Mouse (Mus musculus): Measurements from ENCODE around the gene Vstm2l.

Gene Vstm2l

DNA sequence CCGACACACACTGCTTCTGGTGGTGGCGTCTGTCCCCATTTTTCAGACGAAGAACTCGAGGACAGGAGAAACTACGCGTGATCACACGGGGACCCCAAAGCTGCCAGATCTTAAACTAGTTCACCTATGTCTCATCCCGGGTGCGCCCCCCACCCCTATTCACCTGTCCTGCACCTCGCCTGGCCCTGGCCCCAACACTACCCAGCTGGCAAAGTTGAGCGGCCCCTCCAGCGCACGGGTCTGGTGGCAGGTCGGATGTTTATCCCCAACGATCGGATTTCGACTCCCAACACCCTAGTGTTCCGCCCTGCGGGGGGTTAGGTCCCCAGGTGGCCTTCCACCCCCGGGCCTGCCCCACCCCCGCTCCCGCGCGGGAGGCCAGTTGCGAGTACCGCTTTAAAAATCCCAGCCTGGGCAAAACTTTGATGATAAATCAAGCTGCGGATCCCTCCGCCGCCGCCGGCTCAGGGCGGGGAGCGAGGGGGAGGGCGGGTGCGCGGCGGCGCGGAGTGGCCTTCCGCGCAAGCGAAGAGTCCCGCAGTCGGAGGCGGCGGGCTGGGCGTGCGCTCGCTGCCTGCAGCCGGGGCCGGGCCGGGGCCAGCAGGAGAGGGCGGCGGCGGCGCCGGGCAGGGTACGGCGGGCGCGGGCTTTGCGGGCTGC lies at the start of gene Vstm2l:
Gene Vstm2l, plus strand, starts transcription at position 549 of the 660 bp plus-strand sequence.
- peak; percentile 84 for DNase-seq

DNA sequence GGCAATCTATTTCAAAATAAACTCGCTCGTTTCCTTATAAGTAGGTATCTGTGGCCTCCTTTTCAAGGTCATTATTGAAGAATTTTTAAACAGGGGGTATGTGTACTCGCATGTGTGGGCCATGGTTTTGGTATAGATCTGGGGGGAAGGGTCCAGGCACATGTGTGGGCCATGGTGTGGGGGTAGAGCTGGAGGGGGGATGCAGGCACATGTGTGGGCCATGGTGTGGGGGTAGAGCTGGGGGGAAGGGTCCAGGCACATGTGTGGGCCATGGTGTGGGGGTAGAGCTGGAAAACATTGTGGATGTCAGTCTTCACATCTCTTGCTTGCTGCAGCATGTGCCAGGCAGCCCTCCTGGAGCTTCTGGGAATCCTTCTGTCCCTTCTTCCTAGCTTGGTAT lies 47.3 kb upstream of the Vstm2l start:
- DNase-seq, result no peak

DNA sequence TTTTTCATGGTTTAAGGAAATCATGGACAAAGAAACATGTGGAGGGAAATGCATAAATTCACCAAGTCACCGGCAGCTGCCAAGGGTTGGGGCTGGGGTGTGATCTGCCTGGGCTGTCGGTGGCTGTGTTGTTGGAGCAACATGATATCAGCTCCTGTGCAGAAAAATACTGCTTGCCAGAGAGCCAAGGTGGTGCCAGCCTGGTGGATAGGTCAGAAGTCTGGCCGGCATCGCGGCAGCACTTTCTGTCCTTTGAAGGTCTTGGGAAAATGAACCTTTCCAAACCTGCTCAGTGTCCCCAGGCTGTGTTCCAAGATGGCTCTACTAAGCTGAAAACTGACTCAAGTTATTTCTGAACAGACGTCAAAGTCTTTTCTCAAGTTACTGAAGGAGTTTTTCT lies 44.2 kb upstream of the Vstm2l start:
- no peak for DNase-seq

DNA sequence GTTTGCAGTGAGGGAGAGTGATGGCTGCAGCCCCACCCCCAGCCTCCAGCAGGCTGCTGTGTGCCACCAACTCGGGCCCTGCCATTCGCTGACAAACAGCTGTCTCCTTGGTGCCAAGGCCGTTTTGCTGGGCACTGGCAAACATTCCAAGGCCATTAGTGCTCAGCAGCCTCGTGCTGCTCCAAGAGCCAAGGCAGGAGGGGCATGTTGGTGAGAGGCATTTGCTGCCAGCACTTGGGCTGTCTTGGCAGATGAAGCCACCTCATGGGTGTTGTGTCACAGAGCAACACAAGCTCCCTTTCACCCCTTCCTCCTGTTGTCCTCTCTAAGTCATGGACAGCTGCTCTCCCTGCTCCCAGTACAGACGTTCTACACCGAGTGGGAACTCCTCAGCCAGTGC lies 41.2 kb upstream of the Vstm2l start:
- DNase-seq, result no peak

DNA sequence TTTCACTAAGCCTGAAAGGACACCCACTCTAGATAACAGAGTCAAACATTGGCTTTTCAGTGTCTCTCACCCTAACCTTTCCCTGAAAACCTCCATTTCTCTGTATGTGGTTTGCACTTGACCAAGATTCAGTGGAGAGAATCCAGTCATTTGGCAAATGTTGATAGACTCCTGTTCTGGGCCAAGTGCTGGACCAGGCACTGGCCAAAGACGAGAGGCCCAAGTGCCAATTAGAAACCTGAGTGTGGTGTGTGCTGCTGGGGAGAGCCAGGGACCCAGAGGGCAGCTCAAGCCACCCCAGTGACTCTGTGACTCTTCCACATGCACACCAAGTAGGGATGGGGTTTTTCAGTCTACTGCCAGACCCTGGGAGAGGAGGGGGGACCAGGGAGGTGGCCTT lies 40.8 kb upstream of the Vstm2l start:
- DNase-seq, result no peak

DNA sequence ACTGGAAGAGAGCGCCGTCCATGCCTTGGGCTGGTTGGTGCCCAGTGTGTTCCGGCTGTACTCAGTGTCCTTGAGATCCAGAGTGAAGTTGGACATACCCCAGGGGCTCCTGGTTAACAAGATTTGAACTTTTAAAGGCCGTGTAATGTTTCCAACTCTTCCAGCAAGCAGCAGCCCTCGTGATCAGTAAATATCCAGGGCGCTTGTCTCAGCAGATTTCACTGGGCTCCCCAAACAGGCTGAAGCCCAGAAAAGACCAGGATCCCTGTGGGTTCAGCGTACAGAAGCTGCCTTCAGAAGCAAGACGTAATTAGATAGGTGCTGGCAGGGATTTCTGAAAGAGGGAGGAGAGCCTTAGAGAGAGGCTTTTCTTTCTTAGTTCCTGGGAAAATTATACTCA lies 39.3 kb upstream of the Vstm2l start:
- no peak for DNase-seq

DNA sequence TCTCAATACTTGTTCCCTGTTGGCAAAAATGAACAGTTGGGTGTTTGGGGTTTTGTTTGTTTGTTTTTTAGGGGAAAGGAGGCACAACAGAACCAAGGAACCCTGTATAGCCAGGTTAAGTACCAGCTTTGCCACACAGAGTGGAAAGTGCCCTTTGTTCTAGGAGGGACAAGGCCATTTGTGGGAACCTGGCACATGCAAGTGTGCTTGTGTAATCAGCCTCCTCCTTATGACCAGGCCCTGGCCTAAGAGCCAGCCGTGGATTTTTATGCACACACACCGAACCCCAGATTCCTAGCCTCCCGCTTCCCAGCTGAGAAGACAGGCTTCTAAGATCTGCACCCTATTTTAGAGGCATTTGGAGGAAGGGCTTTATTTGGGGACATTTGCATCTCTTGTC lies 37.1 kb upstream of the Vstm2l start:
- DNase-seq, result no peak

DNA sequence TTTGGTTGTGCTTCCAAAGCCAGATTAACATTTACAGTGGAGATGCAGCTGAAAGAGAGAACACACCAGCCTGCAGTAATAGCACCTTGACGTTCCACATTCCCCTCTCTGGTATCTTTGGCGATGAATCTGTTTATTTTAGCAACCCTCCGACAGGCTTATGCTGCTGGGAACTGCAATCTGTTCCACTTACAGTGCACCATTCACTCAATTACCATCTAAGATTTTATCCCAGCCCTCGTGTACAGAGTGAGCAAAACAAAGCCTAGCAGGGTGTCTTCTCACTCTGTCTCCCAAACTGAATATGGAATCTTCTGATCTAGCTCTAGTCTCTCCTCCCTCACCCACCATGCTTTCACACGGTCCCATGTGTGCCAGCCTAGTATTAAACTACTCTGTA lies 36.5 kb upstream of the Vstm2l start:
- no peak for DNase-seq

DNA sequence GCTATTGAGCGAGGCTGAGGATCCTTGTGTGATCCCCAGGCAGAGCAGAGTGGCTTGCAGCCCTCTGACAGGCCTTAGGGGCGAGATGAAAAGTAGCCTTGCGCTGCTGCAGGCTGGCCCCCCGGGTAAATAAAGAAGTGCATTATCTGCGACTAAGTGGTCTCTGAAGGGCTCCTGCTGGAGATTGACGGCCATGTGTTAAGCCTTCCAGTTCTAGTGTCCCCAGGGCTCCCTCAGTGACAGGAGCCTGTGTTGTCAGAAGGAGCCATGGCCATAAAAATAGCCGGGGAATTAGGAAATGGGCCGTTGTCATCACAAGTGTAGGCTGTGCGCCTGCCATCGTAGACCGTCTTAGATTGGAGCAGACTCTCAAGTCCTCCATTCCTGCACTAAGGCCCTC lies 32.5 kb upstream of the Vstm2l start:
- peak; percentile 49 for DNase-seq

DNA sequence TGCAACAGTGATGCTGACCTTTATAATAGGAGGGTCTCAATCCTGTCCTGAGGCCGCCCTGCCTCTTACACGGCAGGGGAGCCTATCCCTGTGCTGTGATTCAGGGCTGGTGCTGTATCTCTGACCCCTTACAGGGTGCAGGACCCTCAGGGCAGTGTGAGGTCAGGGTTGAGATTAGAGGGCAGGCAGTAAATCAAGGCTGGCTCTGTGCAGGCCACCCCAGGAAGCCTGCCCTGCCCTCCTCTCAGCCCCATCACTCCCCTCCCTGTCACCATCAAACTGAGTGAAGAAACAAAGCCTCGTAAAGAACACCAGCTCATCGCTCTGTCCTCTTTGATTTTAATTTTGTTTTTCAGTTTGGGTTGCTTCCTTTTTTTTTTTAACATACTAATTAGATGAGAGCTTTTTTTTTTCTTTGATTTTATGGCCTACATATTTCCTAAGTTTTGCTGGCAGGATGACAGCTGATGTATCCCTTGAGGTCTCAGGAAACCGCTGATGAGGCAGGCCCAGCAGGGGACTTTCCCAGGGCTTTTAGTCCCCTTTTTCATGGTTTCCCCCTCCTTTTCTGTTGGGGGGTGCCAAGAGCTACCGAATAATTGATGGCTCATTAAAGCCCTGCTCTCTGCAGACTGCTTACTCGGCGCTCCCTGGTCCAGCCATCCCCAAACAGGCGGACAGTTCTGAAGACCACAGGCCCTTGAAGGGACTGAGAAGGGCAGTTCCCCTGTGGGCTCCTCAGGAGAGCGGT lies 27.0 kb upstream of the Vstm2l start:
- DNase-seq, result peak; percentile 84

DNA sequence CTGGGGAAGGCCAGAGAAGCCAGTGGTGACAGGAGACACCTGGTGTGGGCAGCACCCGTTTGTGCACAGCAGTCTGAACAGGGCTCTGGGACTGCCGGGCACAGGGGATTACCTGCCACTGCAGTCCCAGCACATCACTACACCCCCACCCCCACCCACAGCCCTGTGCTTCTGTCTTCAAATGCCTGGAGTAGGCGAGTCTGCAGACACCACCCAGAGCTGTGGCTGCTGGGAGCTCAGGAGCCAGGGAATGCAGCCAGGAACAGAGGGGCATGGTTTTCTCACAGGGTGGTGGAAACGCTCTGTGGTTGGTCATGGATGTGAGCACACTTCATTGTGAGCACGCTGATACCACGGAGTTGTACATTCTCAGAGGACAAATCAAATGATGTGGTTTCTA lies 23.3 kb upstream of the Vstm2l start:
- no peak for DNase-seq

DNA sequence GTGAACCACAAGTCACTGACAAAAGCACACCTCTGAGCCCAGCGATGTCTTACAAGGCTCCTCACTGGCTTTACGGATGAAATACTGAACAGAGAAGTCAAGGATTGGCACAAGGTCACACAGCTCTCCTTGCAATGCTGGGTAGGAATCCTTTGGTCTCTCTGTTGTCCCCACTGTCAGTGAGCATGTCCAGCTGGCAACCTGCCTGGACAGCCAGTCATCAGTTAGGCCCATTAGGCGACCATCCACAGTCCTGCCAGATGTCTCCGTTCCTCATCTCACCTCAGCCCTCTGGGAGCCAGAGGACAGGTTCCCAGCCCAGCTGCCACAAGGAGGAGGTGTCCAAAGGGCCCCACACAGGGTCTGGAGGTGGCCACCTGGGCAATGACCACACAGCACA lies 17.3 kb upstream of the Vstm2l start:
- no peak for DNase-seq

DNA sequence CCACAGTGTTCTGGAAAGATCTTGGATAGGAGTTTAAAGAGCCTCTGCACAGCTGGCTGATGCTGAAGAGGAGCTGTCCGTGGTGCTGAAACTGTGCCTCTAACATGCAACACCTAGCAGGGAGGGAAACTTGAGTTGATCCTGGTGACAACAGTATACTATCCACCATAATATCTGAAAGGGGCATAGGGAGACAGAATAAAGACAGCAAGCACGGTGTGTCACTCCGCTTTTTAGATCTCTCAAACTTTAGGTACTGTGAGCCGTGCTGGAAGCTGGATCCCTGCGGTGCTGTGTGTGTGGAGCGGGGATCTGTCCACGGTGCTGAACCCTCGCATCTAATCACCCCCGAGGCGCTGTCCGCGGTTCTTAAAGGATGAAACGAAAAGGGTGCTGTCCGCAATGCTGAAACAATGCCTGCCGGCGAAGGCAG lies 1.2 kb upstream of the Vstm2l start:
- peak; percentile 89 for DNase-seq

DNA sequence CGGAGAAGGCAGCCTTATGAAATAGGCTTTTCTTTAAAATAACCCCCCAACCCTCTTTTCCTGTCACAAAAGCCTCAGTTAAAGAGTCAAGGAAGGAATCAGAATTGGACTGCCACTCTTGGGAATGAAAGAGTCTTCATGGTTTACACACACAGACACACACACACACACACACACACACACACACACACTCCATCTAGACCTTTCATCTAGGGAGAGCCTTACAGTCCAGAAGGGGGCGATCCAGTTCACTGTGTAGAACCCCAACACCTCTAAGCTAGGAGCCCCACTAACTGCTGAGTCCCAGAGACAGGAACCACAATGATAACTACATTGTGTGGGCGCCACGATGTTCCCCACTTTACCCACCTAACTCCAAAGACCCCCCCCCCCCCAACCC lies 748 bp upstream of the Vstm2l start:
- peak; percentile 49 for DNase-seq

DNA sequence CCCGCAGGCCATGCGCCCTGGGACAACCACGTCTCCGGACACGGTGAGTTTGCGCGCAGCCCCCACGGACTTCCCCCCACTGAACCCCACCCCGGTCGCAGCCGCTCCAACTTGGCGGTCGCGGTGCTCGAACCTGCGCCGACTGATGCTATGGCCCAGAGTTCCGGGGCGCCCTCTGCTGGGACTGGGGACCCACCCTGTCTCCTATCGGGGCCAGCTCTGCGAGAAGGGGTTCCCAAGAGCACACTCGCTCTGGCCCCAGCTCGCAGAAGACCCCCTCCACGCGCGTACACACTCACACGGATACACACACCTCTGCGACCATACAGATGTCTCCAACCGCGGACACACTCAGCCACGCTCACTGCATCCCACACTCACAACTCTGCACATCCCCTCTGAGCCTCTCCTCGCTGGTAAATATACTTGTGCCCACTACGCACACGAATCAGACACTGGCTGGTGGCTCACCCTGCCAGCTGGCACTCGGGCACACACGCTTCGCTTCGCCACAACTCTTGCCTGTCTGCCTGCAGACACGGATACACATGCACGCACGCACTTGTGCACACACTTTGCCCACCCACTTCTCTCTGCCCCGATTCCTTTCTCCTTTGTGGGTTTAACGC lies 550 bp downstream of the Vstm2l start:
- peak; percentile 26 for DNase-seq

DNA sequence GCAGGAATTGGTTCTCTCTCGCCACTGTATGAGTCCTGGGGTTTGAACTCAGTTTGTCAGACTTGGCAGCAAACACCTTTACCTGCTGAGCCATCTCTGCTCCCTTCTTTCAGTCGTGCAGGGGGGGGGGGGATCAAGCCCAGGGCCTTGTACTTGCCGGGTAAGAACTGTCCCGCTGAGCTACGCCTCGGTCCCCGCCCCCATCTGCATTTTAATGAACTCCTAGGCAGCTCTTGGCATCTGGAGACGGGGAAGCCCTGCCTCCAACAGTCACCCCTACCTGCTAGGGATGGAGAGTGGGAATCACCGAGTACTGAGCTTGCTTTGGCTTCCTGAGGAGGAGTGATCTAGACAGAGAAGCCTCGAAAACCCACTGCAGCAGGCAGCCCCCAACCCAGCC lies 4.1 kb downstream of the Vstm2l start:
- DNase-seq, result no peak

DNA sequence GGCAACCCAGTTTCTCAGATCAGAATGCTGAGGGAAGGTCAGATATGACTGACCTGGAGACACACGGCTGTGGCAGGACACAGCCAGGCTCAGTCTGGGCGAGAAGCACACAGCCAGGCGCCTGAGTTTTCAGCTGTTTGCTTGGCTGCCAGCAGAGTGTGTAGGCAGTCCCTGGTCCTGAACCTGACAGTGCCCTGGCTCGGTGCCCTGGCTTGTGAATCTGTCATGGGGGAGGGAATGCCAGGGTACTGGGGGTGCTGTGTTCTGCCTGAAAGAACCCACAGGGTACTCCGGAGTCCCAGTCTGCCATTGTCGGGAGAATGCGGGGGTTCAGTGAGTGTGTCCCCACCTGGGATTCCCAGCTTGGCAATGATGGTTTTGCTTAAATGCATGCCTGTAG lies 7.1 kb downstream of the Vstm2l start:
- no peak for DNase-seq

DNA sequence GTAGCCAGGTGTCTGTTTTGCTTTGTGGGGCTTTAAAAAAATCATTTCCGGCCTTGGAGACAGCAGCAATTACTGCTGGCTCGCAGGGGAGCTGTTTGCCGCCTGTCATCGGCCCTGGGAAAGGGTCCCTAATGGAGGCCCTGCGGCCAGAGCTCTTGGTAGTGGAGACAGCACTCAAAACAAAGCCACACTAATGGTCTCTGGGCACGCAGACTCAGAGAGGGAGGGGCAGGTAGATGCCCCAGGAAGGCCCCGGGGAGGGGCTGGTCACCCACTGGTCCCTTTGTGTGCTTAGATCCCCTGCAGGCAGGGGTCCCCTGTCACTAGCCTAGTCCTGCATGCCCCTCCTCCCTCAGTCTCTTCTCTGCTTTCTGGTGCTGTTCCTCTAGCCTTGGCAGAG lies 9.0 kb downstream of the Vstm2l start:
- peak; percentile 57 for DNase-seq

DNA sequence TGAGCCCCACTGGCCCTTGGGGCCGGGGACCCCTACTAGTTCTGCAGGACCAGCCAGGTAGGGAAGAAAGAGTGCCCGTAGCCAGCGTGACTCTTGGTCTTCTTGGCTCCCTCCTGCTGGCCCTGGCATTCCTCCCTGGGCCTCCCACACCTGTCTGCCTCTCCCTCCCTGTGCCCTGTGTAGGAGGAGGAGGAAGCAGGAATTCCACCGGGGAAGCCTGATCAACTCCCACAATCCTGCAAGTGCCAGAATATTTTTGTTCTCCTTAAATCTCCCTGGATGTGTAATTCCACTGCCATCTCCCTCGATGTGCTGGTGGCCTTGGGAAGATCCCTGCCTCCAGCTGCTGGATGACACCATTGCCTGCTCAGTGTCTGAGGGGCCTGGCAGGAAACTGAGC lies 10.1 kb downstream of the Vstm2l start:
- no peak for DNase-seq

DNA sequence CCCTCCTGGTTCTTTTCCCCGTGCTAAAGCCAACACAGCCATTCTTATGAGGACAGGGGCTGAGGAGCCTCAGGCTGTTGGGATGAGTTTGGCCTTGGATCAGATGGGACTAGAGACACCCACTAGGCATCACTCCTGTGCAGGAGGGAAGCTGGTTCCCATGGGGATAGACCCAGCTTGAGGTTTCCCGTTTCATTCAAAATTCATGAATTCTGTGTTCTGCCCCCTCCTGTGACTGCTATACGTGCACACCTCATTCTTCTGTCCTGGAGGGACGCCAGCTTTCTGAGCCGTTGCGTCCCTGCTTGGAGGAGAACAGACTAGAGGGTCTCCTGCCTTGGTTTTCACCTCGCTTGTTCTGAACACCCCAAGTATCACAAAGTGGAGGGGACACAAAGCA lies 12.0 kb downstream of the Vstm2l start:
- no peak for DNase-seq

DNA sequence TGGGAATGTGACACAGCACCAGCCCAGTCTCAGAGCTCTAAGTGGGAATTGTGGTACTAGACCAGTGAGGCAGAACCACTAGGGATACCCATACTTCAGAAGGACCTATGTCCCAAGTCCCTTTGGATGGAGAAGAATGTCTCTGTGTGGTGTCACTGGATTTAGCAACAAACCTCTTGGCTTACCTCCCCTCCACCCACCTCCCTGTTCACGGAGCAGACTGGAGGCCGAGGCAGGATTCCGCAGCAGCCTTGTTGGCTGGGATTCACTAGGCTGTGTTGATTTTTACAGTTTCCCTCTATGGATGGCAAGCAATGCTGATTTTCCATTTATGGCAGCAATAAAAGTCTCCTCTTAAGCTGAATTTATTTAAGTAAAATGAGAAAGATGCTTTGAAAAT lies 12.5 kb downstream of the Vstm2l start:
- DNase-seq, result no peak

DNA sequence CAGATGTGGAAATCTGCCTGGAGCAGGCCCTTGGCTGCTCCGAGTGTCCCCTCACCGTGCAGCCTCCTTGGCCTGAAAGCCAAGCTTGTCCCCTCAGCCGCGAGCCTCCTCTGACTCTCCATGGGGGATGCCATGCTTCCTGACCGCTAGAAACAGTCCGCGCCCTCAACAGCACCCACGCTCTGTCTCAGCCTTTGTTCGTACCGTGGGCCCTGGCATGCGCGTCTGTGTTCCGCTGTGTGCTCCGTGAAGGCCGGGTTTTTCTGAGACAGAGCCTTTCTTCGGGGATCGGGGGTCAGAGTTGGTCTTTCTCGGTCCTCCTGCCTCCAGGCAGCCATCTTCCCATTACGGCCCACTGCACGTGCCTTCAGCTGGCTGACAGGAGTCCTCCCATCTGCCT lies 12.9 kb downstream of the Vstm2l start:
- no peak for DNase-seq

DNA sequence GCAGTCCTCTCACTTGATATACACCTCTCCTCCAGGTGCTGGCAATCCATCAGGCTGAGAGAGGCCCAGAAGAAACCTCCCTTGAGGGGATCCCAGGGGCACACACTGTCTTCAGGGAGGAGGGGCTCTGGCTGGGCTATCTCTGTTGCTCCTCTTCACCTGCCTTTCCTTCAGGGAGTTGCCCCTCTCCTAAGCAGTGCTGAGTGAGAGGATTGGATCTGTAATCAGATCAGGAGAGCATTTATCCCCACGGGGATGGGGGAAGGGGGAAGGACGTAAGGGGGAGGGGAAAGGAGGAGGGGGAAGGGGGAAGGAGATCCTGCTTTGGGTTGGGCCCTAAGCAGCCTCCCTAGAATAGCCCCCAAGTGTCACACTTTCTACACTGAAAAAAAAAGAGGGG lies 13.4 kb downstream of the Vstm2l start:
- DNase-seq, result peak; percentile 58

DNA sequence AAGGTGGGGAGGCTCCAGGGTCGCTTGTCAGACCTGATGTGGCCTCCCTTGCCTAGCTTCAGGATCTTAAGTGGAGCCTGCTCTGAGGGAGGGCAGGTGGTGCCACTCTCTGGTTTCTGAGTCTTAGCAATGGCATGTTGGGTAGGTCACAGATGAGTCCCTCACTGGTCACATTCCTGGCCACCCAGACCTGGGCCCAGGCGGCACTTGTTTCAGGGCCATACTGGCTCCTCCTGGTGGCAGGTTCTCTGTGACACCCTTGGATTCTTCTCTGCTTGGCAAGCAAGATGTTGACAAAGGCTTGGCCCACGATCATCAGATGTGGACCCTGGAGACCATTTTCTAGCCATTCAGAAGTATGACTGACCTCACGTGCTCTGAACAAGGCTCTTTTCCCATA lies 18.2 kb downstream of the Vstm2l start:
- no peak for DNase-seq

All from retina, postnatal 1 day (tissue).